Mouse (Mus musculus): ENCODE data around the gene Vwce. TPM values are rescaled to one million over a fixed set of nuclear protein-coding genes. Genes with fewer than 3 reads are reported as not detected.

Vwce gene
- polyA plus RNA-seq (2016; fragmentation: Nextera tagmentation; extraction: Ambion mirVana) = 2.9 and 3.5 TPM in 2 replicates

DNA sequence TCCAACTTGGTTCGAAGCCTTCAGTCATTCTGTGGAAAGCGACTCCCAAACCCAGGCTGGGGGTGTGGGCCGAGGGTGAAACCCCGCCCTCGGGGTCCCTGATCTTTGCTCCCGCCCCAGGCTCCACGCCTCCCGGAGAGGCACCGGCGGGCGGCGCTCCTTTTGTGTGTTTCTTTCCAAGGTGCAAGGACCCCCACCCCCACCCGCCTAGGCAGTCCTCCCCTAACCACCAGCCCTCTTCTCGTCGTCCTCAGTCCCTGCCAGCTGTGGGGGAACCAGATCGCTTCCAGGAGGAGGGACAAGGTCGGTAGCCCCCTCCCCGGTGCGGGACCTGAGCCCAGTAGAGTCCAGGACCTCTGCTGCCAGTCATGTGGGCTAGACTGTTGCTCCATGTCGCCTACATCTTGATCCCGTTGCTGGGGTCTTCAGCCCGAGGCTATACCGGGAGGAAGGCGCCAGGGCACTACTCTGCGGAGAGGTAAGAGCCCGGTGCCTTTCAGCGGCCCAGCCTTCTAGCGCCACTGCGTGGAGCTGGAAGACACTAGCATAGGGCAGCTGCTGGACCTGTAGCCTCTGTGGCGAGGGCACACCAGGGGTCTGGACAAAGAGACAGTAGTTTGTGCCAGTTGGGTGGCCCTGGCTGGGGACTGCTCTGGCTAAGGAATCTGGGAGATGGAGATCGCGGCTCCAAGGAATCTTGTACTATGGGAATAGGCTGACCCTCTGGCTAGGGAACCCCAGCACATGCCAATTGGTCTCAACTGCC lies at the start of gene Vwce:
Gene Vwce, plus strand, starts transcription at position 108 of the 766 bp plus-strand sequence.
- no peaks in the 10 kb centered on the region for H3K9me3 ChIP-seq
- H3K9ac ChIP-seq (replicated peaks) = peak within 1 kb of the TSS; percentile 63
- peak; percentile 81 for ATAC-seq (ENCODE audit: insufficient number of reproducible peaks, insufficient read depth, low FRiP score, low TSS enrichment, low read depth)
- H3K27me3 ChIP-seq = no peaks in the 10 kb centered on the region
- peaks cover 11% of the 10 kb centered on the region for H3K4me1 ChIP-seq (replicated peaks)
- H3K36me3 ChIP-seq = peaks cover 26% of the 10 kb centered on the region
- 1% methylated on average over 32 of the region's 32 CpGs for WGBS
- H3K4me2 ChIP-seq = peak within 1 kb of the TSS; percentile 93
- peak within 1 kb of the TSS; percentile 56 for H3K27ac ChIP-seq
- peak within 1 kb of the TSS; percentile 46 for H3K4me3 ChIP-seq (replicated peaks)

DNA sequence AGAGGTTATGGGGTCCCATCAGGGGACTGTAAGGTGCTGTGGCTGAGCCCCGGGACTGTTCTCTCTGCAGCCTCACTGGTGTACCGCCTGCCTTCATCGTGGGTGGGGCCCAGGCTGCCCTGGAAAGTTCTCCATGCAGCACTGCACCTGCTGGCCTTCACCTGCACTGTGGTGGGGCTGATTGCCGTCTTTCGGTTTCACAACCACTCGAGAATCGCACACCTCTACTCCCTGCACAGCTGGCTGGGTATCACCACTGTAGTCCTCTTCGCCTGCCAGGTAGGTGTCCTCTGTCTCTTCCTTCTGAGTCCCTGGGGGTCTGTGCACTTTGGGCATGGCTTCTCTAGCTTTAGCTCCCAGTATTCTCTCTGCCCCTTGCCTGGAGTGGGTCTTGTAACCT lies 48.9 kb upstream of the Vwce start:
- Histone ChIP-seq H3K9me3 (no peaks in the 10 kb centered on the region), H3K27me3 (no peaks in the 10 kb centered on the region), H3K27ac (no peak overlapping the region), H3K4me3 (replicated peaks) (no peak overlapping the region), H3K36me3 (peaks cover 30% of the 10 kb centered on the region), H3K9ac (replicated peaks) (no peak overlapping the region), H3K4me1 (replicated peaks) (no peaks in the 10 kb centered on the region), H3K4me2 (no peak overlapping the region)
- ATAC-seq (ENCODE audit: insufficient number of reproducible peaks, insufficient read depth, low FRiP score, low TSS enrichment, low read depth) = no peak
- 85% methylated on average over 8 of the region's 8 CpGs for WGBS

DNA sequence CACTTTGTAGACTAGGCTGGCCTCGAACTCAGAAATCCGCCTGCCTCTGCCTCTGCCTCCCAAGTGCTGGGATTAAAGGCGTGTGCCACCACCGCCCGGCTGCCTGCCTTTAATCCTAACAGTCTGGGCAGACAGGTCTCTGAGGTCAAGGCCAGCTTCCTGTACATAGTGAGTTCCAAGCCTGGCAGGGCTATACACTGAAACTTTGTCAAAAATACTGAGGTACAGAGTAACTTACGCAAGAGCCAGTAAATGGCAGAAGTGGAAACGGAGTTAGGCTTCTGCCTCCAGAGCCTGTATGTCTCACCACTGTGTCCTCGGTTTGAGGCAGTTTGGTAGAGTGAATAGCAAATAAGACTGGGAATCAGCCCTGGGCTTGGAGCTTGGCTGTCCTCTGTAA lies 46.8 kb upstream of the Vwce start:
- WGBS = 90% methylated on average over 8 of the region's 8 CpGs
- no peak overlapping the region for H3K4me3 ChIP-seq (replicated peaks)

DNA sequence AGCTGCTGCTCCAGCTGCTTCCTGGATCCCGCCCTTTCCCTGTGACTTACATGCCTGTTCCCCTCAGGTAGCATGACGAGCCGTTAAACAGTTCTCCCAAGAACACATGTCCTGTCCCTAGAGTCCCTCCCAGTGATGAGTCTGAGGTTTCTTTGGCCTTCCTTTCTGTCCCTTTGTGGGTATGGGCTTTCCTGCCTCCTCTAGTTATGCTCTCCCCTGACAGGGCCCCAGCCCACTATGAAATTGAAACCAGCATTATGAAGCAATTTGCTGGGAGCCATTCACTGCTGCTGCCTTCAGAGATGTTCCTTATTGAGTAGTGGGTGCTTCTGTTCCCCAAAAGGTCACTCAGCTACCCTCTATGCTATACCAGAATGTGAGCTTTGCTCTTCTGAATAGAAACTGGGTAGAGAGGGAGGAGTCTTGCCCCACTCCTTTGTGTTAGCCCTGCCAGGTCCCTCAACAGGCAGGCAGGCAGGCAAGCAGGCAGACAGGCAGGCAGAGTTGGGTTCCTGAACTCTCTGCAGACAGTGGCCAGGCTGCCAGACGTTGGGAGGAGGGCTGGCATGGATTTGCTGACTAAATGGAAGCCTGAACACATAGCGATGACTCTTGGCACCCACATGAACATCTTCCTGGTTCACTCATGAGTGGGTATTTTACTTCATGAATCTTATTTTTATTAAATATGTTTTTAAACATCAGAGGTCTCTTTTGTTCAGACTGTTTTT lies 44.7 kb upstream of the Vwce start:
- no peak overlapping the region for H3K9ac ChIP-seq (replicated peaks)
- 64% methylated on average over 5 of the region's 5 CpGs for WGBS
- H3K4me3 ChIP-seq (replicated peaks) = no peak overlapping the region
- ATAC-seq (ENCODE audit: insufficient number of reproducible peaks, insufficient read depth, low FRiP score, low TSS enrichment, low read depth) = no peak
- peaks cover 57% of the 10 kb centered on the region for H3K36me3 ChIP-seq
- no peaks in the 10 kb centered on the region for H3K27me3 ChIP-seq
- 0 out of 2 replicates have a peak overlapping the region, but pooled peaks have one; percentile 23 for H3K27ac ChIP-seq
- no peak overlapping the region for H3K4me2 ChIP-seq
- H3K4me1 ChIP-seq (replicated peaks) = no peaks in the 10 kb centered on the region
- H3K9me3 ChIP-seq = no peaks in the 10 kb centered on the region

More for the DNA sequence above, 46.8 kb upstream of the Vwce start:
- no peak for ATAC-seq (ENCODE audit: insufficient number of reproducible peaks, insufficient read depth, low FRiP score, low TSS enrichment, low read depth)
- H3K4me2 ChIP-seq = no peak overlapping the region
- H3K36me3 ChIP-seq = peaks cover 38% of the 10 kb centered on the region
- H3K9ac ChIP-seq (replicated peaks) = no peak overlapping the region
- no peaks in the 10 kb centered on the region for H3K9me3 ChIP-seq
- H3K27ac ChIP-seq = no peak overlapping the region
- H3K4me1 ChIP-seq (replicated peaks) = no peaks in the 10 kb centered on the region
- no peaks in the 10 kb centered on the region for H3K27me3 ChIP-seq

DNA sequence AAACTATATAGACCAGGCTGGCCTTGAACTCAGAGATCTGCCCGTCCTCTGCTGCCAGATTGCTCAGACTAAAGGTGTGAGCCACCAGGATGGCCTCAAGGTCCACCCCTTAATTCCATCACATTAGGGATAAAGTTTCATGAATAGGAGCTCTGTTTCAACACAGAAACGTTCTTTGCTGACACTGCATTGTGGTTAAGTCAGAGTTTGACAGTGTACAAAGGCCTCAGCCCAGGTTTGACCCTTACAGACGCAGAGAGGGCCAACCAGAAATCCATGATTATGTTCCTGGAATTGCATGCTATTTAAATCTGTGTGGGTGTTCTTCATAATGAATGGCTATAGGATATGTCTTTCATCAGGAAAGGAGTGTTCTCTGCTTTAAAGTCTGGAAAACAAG lies 43.7 kb upstream of the Vwce start:
- Histone ChIP-seq H3K36me3 (peaks cover 60% of the 10 kb centered on the region), H3K4me2 (no peak overlapping the region), H3K27ac (no peak overlapping the region), H3K27me3 (no peaks in the 10 kb centered on the region), H3K4me1 (replicated peaks) (no peaks in the 10 kb centered on the region), H3K4me3 (replicated peaks) (no peak overlapping the region), H3K9me3 (no peaks in the 10 kb centered on the region), H3K9ac (replicated peaks) (no peak overlapping the region)
- 76% methylated on average over 3 of the region's 3 CpGs for WGBS
- no peak for ATAC-seq (ENCODE audit: insufficient number of reproducible peaks, insufficient read depth, low FRiP score, low TSS enrichment, low read depth)

DNA sequence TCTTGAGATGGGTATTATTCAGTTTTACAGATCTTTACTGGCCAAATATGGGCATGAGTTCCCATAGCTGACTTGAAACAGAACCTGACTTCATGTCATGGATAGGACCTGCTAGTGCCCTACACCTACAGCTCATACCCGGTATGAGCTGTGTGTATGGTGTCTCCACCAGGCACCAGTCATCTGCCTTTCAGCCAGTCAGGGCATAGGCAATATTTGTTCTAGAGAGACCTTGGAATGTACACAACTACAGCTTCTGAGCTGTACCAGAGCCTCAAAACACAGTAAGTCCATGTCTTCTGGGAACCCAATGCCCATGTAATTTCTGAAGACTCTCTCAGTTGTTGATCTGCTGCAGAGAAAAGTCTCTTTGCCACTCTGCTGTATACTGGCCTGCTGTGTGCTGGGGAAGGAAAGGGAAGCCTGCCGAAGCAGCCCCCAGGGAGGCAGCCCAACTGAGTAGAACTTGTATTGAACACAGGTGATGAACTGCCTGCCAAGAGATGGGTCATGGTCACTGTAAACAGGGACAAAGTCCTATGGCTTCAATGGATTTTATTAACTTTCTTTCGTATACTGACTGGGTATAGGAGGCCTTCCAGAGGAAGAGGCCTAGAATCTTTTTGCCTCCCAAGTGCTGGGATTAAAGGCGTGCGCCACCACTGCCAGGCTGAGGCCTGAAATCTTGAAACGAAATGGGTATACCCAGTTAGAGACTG lies 42.2 kb upstream of the Vwce start:
- 87% methylated on average over 6 of the region's 6 CpGs for WGBS
- Histone ChIP-seq H3K27ac (no peak overlapping the region), H3K36me3 (peaks cover 74% of the 10 kb centered on the region), H3K9ac (replicated peaks) (no peak overlapping the region), H3K4me3 (replicated peaks) (no peak overlapping the region), H3K4me1 (replicated peaks) (no peaks in the 10 kb centered on the region), H3K9me3 (no peaks in the 10 kb centered on the region), H3K27me3 (no peaks in the 10 kb centered on the region), H3K4me2 (no peak overlapping the region)
- ATAC-seq (ENCODE audit: insufficient number of reproducible peaks, insufficient read depth, low FRiP score, low TSS enrichment, low read depth) = no peak

DNA sequence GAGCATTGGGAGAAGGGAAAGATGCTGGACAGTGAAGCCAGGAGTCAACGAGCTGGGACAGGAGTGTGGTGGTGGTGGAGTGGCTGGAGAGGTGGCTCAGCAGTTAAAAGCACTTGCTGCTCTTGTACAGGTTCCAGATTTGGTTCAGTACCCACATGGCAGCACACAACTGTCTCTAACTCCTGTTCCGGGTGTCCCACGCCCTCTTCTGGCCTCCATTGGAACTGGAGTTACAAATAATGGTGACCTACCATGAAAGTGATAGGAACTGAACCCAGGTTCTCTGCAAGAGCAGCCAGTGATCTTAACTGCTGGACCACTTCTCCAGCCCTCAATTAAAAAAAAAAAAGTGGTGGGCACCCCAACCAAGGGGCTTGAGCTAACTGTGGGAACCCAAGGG lies 35.8 kb upstream of the Vwce start:
- Histone ChIP-seq H3K9me3 (no peaks in the 10 kb centered on the region), H3K27me3 (no peaks in the 10 kb centered on the region), H3K4me1 (replicated peaks) (no peaks in the 10 kb centered on the region), H3K9ac (replicated peaks) (no peak overlapping the region), H3K4me3 (replicated peaks) (no peak overlapping the region), H3K4me2 (no peak overlapping the region), H3K36me3 (peaks cover 63% of the 10 kb centered on the region), H3K27ac (no peak overlapping the region)
- 37% methylated on average over 3 of the region's 3 CpGs for WGBS
- ATAC-seq (ENCODE audit: insufficient number of reproducible peaks, insufficient read depth, low FRiP score, low TSS enrichment, low read depth) = no peak

DNA sequence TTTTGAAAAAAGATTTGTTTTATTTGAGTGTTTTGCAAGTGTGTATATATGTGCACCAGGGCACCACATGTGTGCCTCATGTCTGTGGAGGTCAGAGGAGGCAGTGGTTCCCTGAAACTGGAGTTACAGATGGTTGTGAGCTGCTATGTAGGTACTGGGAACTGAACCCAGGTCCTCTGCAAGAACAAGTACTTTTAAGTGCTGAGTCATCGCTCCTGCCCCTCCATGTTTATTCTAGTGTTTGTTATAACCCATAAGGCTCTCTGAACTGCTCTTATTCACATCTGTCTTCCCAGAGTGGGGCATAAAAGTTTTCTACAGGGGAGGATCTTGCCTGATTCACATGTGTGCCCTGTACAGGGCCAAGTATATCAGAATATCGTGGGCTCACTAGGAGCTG lies 34.4 kb upstream of the Vwce start:
- H3K27ac ChIP-seq = no peak overlapping the region
- H3K9me3 ChIP-seq = no peaks in the 10 kb centered on the region
- WGBS = 94% methylated on average over 2 of the region's 2 CpGs
- H3K36me3 ChIP-seq = peaks cover 48% of the 10 kb centered on the region
- no peak overlapping the region for H3K4me2 ChIP-seq
- ATAC-seq (ENCODE audit: insufficient number of reproducible peaks, insufficient read depth, low FRiP score, low TSS enrichment, low read depth) = no peak
- no peak overlapping the region for H3K9ac ChIP-seq (replicated peaks)
- no peaks in the 10 kb centered on the region for H3K27me3 ChIP-seq
- peaks cover 4% of the 10 kb centered on the region for H3K4me1 ChIP-seq (replicated peaks)
- no peak overlapping the region for H3K4me3 ChIP-seq (replicated peaks)

DNA sequence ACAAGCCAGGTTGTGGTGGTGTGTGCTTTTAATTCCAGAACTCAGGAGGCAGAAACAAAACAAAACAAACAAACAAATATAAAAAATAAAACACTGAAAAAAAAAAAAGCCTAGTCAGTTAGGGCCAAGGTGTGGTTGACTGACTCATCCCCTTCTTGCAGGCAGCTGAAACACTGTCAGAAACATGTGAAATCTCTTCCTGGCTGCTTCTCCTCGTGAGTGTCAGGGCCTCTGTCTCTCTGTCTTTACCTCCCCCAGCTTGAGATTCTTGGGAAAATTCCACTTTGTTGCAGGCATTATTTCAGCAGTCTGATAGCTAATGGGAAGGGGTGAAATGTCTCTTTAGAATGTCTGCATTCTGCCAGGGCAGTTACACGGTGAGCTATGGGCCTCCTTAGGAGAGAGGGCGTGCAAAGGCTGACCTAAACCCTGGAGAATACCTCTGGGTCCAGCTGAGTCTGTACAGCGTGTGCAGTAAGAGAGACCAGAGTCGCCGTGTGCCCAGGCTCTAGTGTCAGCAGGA lies 31.7 kb upstream of the Vwce start:
- Histone ChIP-seq H3K27ac (peak overlapping the region; percentile 84), H3K9ac (replicated peaks) (peak overlapping the region; percentile 44), H3K4me2 (peak overlapping the region; percentile 52), H3K27me3 (no peaks in the 10 kb centered on the region), H3K36me3 (peaks cover 29% of the 10 kb centered on the region), H3K4me3 (replicated peaks) (peak overlapping the region; percentile 26), H3K4me1 (replicated peaks) (peaks cover 16% of the 10 kb centered on the region), H3K9me3 (no peaks in the 10 kb centered on the region)
- ATAC-seq (ENCODE audit: insufficient number of reproducible peaks, insufficient read depth, low FRiP score, low TSS enrichment, low read depth) = no peak
- 11% methylated on average over 6 of the region's 6 CpGs for WGBS

DNA sequence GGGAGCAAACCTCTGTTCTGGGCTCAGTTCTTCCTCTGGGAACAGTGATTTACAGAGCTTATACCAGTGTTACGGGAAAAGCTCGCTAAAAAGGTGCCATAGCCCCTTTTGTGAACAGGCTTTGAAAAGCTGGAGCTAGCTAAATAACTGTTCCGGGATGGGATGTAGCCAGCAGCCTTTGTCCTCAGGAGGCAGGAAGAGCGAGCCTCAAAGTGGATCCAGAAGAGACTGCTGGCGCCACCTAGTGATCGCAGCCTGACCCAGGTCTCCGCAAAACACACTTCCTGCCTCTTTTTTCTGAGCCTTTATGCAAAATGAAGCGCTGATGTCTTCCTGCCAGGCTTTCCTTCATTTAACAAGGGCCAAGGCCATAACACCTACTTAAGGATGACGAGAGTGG lies 31.2 kb upstream of the Vwce start:
- no peak for ATAC-seq (ENCODE audit: insufficient number of reproducible peaks, insufficient read depth, low FRiP score, low TSS enrichment, low read depth)
- WGBS = 3% methylated on average over 9 of the region's 9 CpGs

More for the DNA sequence above, 31.2 kb upstream of the Vwce start:
- Histone ChIP-seq H3K36me3 (peaks cover 32% of the 10 kb centered on the region), H3K4me1 (replicated peaks) (peaks cover 20% of the 10 kb centered on the region), H3K4me2 (peak overlapping the region; percentile 52), H3K9ac (replicated peaks) (peak overlapping the region; percentile 44), H3K27ac (peak overlapping the region; percentile 84), H3K27me3 (no peaks in the 10 kb centered on the region), H3K4me3 (replicated peaks) (peak overlapping the region; percentile 26), H3K9me3 (no peaks in the 10 kb centered on the region)

Measured in limb, embryonic 12.5 days (tissue).